Mouse (Mus musculus): Measurements from ENCODE around the gene Klhdc3. TPM values are rescaled to one million over a fixed set of nuclear protein-coding genes. Genes with fewer than 3 reads are reported as not detected.

The Klhdc3 gene
- polyA plus RNA-seq, 1 experiment: 254 TPM

DNA sequence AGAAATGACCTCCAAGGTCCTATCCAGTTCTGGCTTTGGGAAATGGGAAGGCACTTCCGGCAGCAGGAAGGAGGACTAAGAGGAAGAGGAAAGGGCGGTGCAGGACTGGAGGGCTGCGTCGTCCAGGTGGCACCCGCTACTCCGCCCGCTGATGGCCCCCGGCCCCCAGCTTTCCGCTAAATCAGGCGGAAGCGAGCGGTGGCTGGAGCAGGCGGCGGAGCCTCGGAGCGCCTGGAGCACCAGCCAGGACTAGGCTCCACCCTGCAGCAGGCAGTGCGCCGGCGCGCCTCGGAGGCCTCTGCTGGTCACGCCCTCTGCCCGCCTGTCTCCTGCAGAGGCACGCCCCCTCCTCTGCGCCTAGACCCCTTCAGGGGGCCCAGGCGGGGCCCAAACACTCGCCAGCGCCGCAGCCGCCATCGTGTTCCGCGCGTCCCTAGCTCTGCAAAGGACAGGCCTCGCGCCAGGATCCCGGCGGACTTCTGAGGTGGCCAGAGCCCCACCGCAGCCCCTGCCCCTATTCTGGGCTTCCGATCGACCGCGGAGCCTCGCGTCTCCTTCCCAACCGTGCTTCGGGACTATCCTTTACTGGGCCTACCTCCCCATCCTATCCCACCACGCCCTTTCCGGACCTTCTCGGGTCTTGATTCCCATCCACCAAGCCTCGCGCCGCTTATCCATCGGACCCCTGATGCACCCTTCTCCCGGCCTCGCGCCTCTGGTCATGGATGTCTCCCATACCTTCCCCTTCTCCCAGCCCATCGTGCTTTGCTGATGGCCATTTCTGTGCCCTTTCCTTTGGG is 30.3 kb downstream of the Klhdc3 start, which contains the start of gene Cul7:
Gene Cul7, plus strand, starts transcription at position 106 of the 800 bp plus-strand sequence.
- peak within 1 kb of the TSS; percentile 50 for H3K27ac ChIP-seq (ENCODE audit: insufficient read depth, low read length)
- peaks cover 7% of the 10 kb centered on the region for H3K4me1 ChIP-seq (ENCODE audit: control insufficient read depth, insufficient read depth, low read length)
- H3K4me3 ChIP-seq (ENCODE audit: insufficient read depth, low read length): peak within 1 kb of the TSS; percentile 64
- no peak for TF ChIP-seq CTCF (IDR thresholded peaks at IDR 0.05; ENCODE audit: extremely low read depth, insufficient read depth, low read length)
- peak; percentile 72; the same call in 1 of the 2 replicates for TF ChIP-seq POLR2A (IDR thresholded peaks at IDR 0.05; ENCODE audit: extremely low read depth, insufficient read depth, low read length)

DNA sequence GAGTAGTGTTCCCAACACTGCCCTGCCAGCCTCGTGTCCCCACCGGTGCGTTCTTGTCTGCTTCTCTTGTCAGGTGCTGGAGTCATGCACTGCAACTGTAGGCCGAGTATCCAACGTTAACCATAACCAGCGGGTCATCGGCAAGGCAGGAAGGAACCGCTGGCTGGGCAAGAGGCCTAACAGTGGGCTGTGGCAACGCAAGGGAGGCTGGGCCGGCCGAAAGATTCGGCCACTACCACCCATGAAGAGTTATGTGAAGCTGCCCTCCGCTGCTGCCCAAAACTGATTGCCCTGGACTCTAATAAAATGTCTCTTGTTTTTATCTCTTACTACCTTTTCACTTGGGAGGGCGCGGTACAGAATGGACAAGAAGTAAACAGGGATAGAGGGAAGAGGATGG is 30.9 kb downstream of the Klhdc3 start:
- TF ChIP-seq POLR2A (IDR thresholded peaks at IDR 0.05; ENCODE audit: extremely low read depth, insufficient read depth, low read length) (no peak), CTCF (IDR thresholded peaks at IDR 0.05; ENCODE audit: extremely low read depth, insufficient read depth, low read length) (no peak)
- H3K4me3 ChIP-seq (ENCODE audit: insufficient read depth, low read length): peak overlapping the region; percentile 64
- peak overlapping the region; percentile 3 for H3K27ac ChIP-seq (ENCODE audit: insufficient read depth, low read length)
- H3K4me1 ChIP-seq (ENCODE audit: control insufficient read depth, insufficient read depth, low read length): peaks cover 7% of the 10 kb centered on the region

DNA sequence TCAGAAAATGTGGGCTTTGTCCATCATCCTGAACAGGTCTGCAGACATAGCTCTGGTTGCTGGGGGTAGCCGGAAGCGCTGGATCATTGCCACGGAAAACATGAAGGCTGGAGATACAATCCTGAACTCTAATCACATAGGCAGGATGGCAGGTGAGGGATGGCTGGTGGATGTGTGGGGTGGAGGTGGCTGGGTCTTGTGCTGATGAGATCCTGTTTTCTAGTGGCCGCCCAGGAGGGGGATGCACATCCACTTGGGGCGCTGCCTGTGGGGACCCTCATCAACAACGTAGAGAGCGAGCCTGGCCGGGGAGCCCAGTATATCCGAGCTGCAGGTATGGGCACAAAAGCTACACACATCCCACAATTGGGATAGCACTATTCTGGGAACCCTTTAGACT is 32.3 kb downstream of the Klhdc3 start:
- TF ChIP-seq CTCF (IDR thresholded peaks at IDR 0.05; ENCODE audit: extremely low read depth, insufficient read depth, low read length) (no peak), POLR2A (IDR thresholded peaks at IDR 0.05; ENCODE audit: extremely low read depth, insufficient read depth, low read length) (no peak)
- Histone ChIP-seq H3K27ac (ENCODE audit: insufficient read depth, low read length) (no peak overlapping the region), H3K4me1 (ENCODE audit: control insufficient read depth, insufficient read depth, low read length) (peaks cover 7% of the 10 kb centered on the region), H3K4me3 (ENCODE audit: insufficient read depth, low read length) (no peak overlapping the region)

DNA sequence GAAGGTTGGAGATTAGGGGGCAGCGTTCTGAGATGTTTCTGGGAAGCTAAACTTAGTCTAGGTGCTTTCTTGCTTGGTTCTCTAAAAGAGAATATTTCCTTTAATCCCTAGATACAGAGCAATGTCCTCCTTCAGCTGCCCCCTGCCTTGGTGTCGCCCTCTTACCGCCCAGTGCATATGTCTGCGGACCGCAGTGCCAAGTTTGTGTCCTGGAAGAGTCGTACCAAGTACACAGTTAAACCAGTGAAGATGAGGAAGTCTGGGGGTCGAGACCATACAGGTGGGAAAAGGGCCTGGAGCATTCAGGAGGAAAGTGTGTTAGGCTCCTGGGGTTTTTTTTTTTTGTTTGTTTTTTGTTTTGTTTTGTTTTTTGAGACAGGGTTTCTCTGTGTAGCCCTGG is 33.4 kb downstream of the Klhdc3 start:
- no peak overlapping the region for H3K27ac ChIP-seq (ENCODE audit: insufficient read depth, low read length)
- H3K4me3 ChIP-seq (ENCODE audit: insufficient read depth, low read length): no peak overlapping the region; the same call in 1 of the 2 replicates
- peaks cover 7% of the 10 kb centered on the region for H3K4me1 ChIP-seq (ENCODE audit: control insufficient read depth, insufficient read depth, low read length)
- no peak for TF ChIP-seq CTCF (IDR thresholded peaks at IDR 0.05; ENCODE audit: extremely low read depth, insufficient read depth, low read length)

DNA sequence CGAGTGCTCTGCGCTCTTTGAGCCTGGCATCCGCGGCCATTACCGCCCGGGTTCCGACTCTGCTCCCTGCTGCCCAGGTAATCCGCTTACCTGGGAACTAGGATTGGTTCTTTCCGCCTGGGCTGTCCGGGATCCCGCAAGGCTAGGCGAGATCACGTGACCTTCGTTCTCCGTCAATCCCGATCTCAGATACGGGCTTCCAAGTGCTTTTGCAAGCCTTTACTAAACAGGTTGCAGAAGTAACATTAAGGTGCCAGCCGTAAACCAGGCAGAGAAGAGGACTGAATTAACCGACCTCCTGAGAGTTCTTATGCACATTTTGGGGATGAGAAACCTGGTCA is 34.4 kb downstream of the Klhdc3 start:
- TF ChIP-seq POLR2A (IDR thresholded peaks at IDR 0.05; ENCODE audit: extremely low read depth, insufficient read depth, low read length): no peak
- no peak for TF ChIP-seq CTCF (IDR thresholded peaks at IDR 0.05; ENCODE audit: extremely low read depth, insufficient read depth, low read length)
- peaks cover 3% of the 10 kb centered on the region for H3K4me1 ChIP-seq (ENCODE audit: control insufficient read depth, insufficient read depth, low read length)
- peak overlapping the region; percentile 55; the same call in 1 of the 2 replicates for H3K27ac ChIP-seq (ENCODE audit: insufficient read depth, low read length)
- H3K4me3 ChIP-seq (ENCODE audit: insufficient read depth, low read length): peak overlapping the region; percentile 60

DNA sequence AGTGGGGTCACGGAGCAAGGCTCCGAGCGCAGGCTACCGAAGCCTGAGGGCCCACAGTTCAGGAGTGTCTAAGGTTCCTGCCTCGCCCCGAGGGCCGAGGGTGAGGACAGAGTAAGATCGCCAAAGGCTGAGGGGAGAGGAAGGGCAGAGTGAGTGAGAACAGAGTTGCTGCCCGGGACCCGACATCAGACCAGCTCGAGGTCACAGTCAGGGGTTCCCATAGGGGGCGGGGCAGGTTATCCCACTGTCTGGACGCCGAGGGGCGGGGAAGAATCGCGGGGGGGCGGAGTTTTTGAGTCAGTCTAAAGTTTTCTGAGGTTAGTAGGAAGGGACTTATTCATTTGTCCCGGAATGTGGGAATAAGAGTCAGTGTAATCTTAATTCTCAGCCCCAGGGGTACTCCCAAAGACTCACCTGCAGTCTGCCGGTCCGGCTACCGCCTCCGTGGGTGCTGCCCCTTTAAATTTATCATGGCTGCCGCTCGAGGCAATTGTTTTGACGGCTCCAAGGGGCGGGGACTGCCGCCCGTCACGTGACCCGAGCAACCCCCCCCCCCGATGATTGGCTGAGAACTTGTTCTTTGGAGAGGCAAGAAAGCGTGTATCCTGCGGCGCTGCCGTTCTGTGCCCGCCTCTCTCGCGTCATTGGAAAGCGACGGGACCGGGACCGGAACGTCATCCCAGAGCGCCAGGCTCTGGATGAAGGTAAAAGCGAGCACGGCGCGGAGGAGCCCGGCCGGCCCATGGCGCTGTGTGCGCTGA is 35.0 kb downstream of the Klhdc3 start, which contains the start of the genes Klc4 and Mrpl2:
Gene Klc4, minus strand, starts transcription at position 462 of the 761 bp plus-strand sequence.
Gene Mrpl2, plus strand, starts transcription at position 669 of the 761 bp plus-strand sequence.
- peak within 1 kb of the TSS; percentile 60 for H3K4me3 ChIP-seq (ENCODE audit: insufficient read depth, low read length)
- no peaks in the 10 kb centered on the region; the same call in 1 of the 2 replicates for H3K4me1 ChIP-seq (ENCODE audit: control insufficient read depth, insufficient read depth, low read length)
- H3K27ac ChIP-seq (ENCODE audit: insufficient read depth, low read length): peak within 1 kb of the TSS; percentile 55; the same call in 1 of the 2 replicates
- peak; percentile 91 for TF ChIP-seq POLR2A (IDR thresholded peaks at IDR 0.05; ENCODE audit: extremely low read depth, insufficient read depth, low read length)
- no peak for TF ChIP-seq CTCF (IDR thresholded peaks at IDR 0.05; ENCODE audit: extremely low read depth, insufficient read depth, low read length)

DNA sequence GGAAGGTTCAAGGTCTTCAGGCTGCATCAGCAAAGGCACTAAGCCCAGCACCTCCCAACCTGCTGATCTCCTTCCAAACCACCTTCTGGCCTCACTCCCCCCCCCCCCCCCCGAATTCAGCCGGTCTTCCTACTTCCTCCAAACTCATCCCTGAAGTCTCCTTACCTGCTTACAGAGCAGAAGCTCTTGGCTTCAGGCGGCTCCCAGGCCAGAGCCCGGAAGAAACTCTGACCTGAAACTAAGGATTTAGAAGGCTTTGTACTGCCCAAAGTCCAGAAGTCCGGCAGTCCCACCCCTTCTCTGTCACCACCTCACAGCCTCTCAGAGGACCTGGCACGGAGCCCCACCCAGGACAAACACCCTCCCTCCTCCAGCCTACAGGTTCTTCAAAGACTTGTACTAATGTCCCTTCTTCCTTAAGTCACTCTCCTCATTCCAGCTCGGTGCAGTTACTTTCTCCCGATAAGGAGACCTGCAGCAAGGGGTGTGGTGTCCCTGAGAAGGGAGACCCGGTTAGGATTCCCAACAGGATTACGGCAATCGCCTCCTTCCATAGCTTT is 35.7 kb downstream of the Klhdc3 start:
- H3K4me1 ChIP-seq (ENCODE audit: control insufficient read depth, insufficient read depth, low read length): no peaks in the 10 kb centered on the region; the same call in 1 of the 2 replicates
- TF ChIP-seq CTCF (IDR thresholded peaks at IDR 0.05; ENCODE audit: extremely low read depth, insufficient read depth, low read length): no peak
- TF ChIP-seq POLR2A (IDR thresholded peaks at IDR 0.05; ENCODE audit: extremely low read depth, insufficient read depth, low read length): no peak
- peak overlapping the region; percentile 60 for H3K4me3 ChIP-seq (ENCODE audit: insufficient read depth, low read length)
- H3K27ac ChIP-seq (ENCODE audit: insufficient read depth, low read length): no peak overlapping the region

DNA sequence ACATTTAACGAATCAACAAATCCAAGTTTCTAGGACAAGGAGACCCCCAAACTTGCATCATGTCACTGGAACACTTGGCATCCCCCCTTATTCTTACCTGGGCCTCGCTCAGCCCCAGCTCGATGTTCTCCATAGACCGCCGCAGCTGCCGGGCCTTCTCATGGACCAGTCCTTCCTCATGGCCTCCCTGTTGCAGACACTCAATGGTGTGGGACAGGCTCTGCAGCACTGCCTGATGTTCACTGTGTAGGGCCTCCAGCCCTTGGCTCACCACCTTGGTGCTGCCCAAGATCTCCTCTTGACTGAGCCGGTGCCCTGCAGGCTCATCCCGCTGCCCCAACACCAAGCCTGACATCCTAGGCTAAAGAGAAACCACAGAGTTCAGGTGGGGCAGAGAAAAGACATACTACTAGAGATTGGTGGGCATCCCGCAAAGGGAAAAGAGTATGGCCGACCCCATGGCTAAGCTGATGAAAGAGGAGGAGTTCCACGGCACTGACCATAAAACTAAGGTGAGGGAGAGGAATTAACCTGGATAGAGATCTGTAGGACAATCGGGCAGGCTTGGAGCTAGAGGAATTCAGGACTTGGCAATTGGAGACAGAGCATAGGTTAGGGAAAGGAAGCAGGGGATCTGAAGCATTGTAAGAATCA is 36.4 kb downstream of the Klhdc3 start:
- no peak overlapping the region for H3K4me3 ChIP-seq (ENCODE audit: insufficient read depth, low read length)
- H3K4me1 ChIP-seq (ENCODE audit: control insufficient read depth, insufficient read depth, low read length): no peaks in the 10 kb centered on the region; the same call in 1 of the 2 replicates

DNA sequence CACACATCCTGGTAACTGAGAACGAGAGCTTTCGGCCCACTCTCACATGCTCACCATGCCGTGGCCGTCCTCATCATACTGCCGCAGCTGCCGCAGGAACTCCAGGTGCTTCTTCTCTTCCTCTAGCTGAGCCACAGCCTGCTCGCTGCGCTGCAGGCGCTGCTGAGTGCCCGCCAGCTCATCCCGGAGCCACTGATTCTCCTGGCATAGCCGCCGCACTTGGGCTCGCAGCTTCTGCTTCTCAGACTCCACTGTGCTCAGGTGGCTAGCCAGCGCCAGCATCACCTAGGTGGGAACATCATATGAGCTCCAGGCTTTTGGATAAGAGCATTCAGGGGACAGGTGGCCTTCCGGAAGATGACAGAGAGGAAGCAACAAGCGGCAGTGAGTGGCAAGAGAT is 38.7 kb downstream of the Klhdc3 start:
- Histone ChIP-seq H3K4me1 (ENCODE audit: control insufficient read depth, insufficient read depth, low read length) (peaks cover 3% of the 10 kb centered on the region; the same call in 1 of the 2 replicates), H3K4me3 (ENCODE audit: insufficient read depth, low read length) (no peak overlapping the region), H3K27ac (ENCODE audit: insufficient read depth, low read length) (no peak overlapping the region)
- TF ChIP-seq CTCF (IDR thresholded peaks at IDR 0.05; ENCODE audit: extremely low read depth, insufficient read depth, low read length): no peak

More for the DNA sequence above, 36.4 kb downstream of the Klhdc3 start:
- no peak for TF ChIP-seq CTCF (IDR thresholded peaks at IDR 0.05; ENCODE audit: extremely low read depth, insufficient read depth, low read length)
- TF ChIP-seq POLR2A (IDR thresholded peaks at IDR 0.05; ENCODE audit: extremely low read depth, insufficient read depth, low read length): no peak
- H3K27ac ChIP-seq (ENCODE audit: insufficient read depth, low read length): no peak overlapping the region

Measured in cortical plate, adult 2 months (tissue).